ENCODE assay signal across 18 mouse cellular contexts in the genomic region with DNA sequence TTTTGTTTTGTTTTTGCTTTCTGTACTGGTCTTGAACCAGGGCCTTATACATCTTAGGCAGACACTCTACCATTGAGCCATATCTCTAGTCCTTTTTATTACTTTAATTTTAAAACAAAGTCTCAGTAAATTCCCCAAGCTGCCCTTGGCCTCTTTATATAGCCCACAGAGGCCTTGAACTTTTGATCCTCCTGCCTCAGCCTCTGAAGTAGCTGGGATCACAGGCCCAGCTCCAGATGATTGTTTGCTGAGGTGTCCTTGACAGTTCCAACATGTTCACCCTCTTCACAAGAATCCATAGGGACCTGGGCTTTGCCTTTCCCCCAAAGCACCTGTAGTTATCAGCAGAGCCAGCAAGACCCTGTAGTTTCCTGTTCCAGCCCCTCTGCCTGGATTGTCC.
"Had no signal": no experiment of that assay in that cellular context is flagged by ENCODE, and none has a peak within 500 bp of the region (broad histone marks: within the 10 kb centered on the region; RNA-seq: fewer than 3 reads in every experiment).

No protein-coding gene starts in this region.

- H3K4me3 ChIP-seq: midbrain, embryonic 10.5 days; midbrain, embryonic 12.5 days; myocyte; neural tube, embryonic 13.5 days; neural tube, embryonic 15.5 days had no signal

- H3K4me1 ChIP-seq: midbrain, embryonic 12.5 days; neural tube, embryonic 13.5 days; neural tube, embryonic 15.5 days had no signal

- H3K27ac ChIP-seq: midbrain, embryonic 10.5 days; midbrain, embryonic 12.5 days; neural tube, embryonic 13.5 days; neural tube, embryonic 15.5 days had no signal

- DNase-seq: lung, adult 18-20 months; lung, embryonic 14.5 days; lung, postnatal 10 days; lung, postnatal 4 days; midbrain, embryonic 14.5 days; retina, postnatal 1 day; right cerebral cortex, adult 18-20 months; right cerebral cortex, postnatal 25 days; right cerebral cortex, postnatal 4 days; spleen, adult 18-20 months; thymus, adult 18-20 months; thymus, postnatal 14 days; thymus, postnatal 36 days had no signal
